Comparison of ENCODE assay signal across 17 mouse cellular contexts in genomic region chr9:62125986-62126575, GRCm38 (mm10). TPM values are rescaled to one million over a fixed set of nuclear protein-coding genes. Genes with fewer than 3 reads are reported as not detected.
DNase-seq lines count a peak whose midpoint lies in the region; ATAC-seq and TF ChIP-seq lines count a peak whose summit lies in the region.
"Had no signal": no experiment of that assay in that cellular context is flagged by ENCODE, and none has a peak within 500 bp of the region (broad histone marks: within the 10 kb centered on the region; RNA-seq: fewer than 3 reads in every experiment).

No protein-coding gene starts in this region.

- H3K4me3 ChIP-seq in hindbrain, postnatal 0 days (ENCODE audit: low read length): no peak overlapping the region
- H3K4me3 ChIP-seq in hindbrain, embryonic 10.5 days: no peak overlapping the region
- H3K4me3 ChIP-seq: erythroblast, embryonic 14.5 days; hindbrain, embryonic 15.5 days; liver, embryonic 12.5 days; lung, embryonic 15.5 days had no signal

- TF ChIP-seq CTCF in hindbrain, postnatal 0 days (IDR thresholded peaks at IDR 0.05; ENCODE audit: low read depth): no peak

- ATAC-seq in hindbrain, postnatal 0 days: no peak
- ATAC-seq: intestine, postnatal 0 days; liver, embryonic 12.5 days; midbrain, embryonic 16.5 days; Patski had no signal

- intact Hi-C loops in heart, postnatal 36 days (cut with DNase I): loop anchor here (10.0 kb wide), 1 partner anchor 219 kb away; the partner anchor contains the start of gene Anp32a

- WGBS in hindbrain, postnatal 0 days: 70% methylated on average over 5 of the region's 5 CpGs
- 80% methylated on average over 5 of the region's 5 CpGs for WGBS in hindbrain, embryonic 10.5 days

- peak overlapping the region; percentile 56 for H3K27ac ChIP-seq in hindbrain, postnatal 0 days
- no peak overlapping the region for H3K27ac ChIP-seq in hindbrain, embryonic 10.5 days
- H3K27ac ChIP-seq: hindbrain, embryonic 15.5 days; liver, embryonic 12.5 days; lung, embryonic 15.5 days had no signal

- no peaks in the 10 kb centered on the region for H3K36me3 ChIP-seq in hindbrain, postnatal 0 days (ENCODE audit: insufficient read depth, low read length)
- no peaks in the 10 kb centered on the region for H3K36me3 ChIP-seq in hindbrain, embryonic 10.5 days
- H3K36me3 ChIP-seq: hindbrain, embryonic 15.5 days; liver, embryonic 12.5 days; lung, embryonic 15.5 days had no signal

- no peak overlapping the region for H3K4me2 ChIP-seq in hindbrain, postnatal 0 days (ENCODE audit: low read depth, low read length)
- H3K4me2 ChIP-seq: heart, embryonic 11.5 days; hindbrain, embryonic 15.5 days; liver, embryonic 12.5 days; lung, embryonic 15.5 days had no signal

- DNase-seq in hindbrain, postnatal 0 days (ENCODE audit: low spot score): peak; percentile 53
- DNase-seq in hindbrain, embryonic 10.5 days (ENCODE audit: low spot score): no peak
- DNase-seq in cerebellum, adult 18-20 months: peak; percentile 29 to 39
- peak; percentile 80 to 86 for DNase-seq in cerebellum, postnatal 10 days
- peak; percentile 36 to 37 for DNase-seq in layer of hippocampus, postnatal 10 days (ENCODE audit: low spot score in 2 of 2)
- DNase-seq in spleen, adult 18-20 months: no peak
- DNase-seq in heart, postnatal 36 days: no peak
- DNase-seq: adrenal gland, postnatal 36 days; heart, postnatal 14 days had no signal

- H3K9me3 ChIP-seq in hindbrain, postnatal 0 days (ENCODE audit: low read length): no peaks in the 10 kb centered on the region
- no peaks in the 10 kb centered on the region for H3K9me3 ChIP-seq in hindbrain, embryonic 10.5 days
- H3K9me3 ChIP-seq: hindbrain, embryonic 15.5 days; liver, embryonic 12.5 days; lung, embryonic 15.5 days had no signal

- H3K4me1 ChIP-seq in hindbrain, postnatal 0 days (ENCODE audit: insufficient read depth, low read length): 0 out of 2 replicates have a peak, but pooled peaks cover 4% of the 10 kb centered on the region
- H3K4me1 ChIP-seq in hindbrain, embryonic 10.5 days (replicated peaks): peaks cover 18% of the 10 kb centered on the region

- H3K27me3 ChIP-seq in hindbrain, postnatal 0 days (ENCODE audit: insufficient read depth, low read length): no peaks in the 10 kb centered on the region
- H3K27me3 ChIP-seq in hindbrain, embryonic 10.5 days (ENCODE audit: insufficient read depth, poor library complexity, severe bottlenecking): no peaks in the 10 kb centered on the region
- H3K27me3 ChIP-seq: hindbrain, embryonic 15.5 days; lung, embryonic 15.5 days; Patski had no signal

- H3K9ac ChIP-seq in hindbrain, postnatal 0 days (replicated peaks; ENCODE audit: low read length): no peak overlapping the region
- H3K9ac ChIP-seq: hindbrain, embryonic 15.5 days; liver, embryonic 12.5 days; lung, embryonic 15.5 days had no signal

RNA-seq across cellular contexts. Expression of gene Glce, which starts 3.6 kb away (rescaled TPM):
- total RNA-seq in hindbrain, postnatal 0 days (2014; rRNA removed): 42.1 and 44.5 TPM in 2 replicates
- polyA plus RNA-seq in hindbrain, postnatal 0 days (2015; fragmentation: Nextera tagmentation; extraction: Ambion mirVana): 21.0 and 25.1 TPM in 2 replicates
- 16.5 and 19.7 TPM in 2 replicates for polyA plus RNA-seq in hindbrain, embryonic 10.5 days (2016; fragmentation: Nextera tagmentation; extraction: Ambion mirVana)
- 10 to 100 TPM; 24.4 to 25.0 TPM for total RNA-seq in layer of hippocampus, postnatal 10 days (2021)
- 10 to 100 TPM; 11.7 TPM for total RNA-seq in heart, postnatal 36 days (2021)

Comparison
In these comparisons a context has a peak if more than half of its experiments do, and no peak if none do; other contexts are left out.
1. DNase-seq: peak in hindbrain, postnatal 0 days (single experiment), cerebellum, adult 18-20 months (2 of 2), cerebellum, postnatal 10 days (2 of 2) and layer of hippocampus, postnatal 10 days (2 of 2); none in hindbrain, embryonic 10.5 days (single experiment), spleen, adult 18-20 months (0 of 2) and heart, postnatal 36 days (0 of 2).